Mouse (Mus musculus): ENCODE measurements around the gene Larp6.

Larp6 gene

DNA sequence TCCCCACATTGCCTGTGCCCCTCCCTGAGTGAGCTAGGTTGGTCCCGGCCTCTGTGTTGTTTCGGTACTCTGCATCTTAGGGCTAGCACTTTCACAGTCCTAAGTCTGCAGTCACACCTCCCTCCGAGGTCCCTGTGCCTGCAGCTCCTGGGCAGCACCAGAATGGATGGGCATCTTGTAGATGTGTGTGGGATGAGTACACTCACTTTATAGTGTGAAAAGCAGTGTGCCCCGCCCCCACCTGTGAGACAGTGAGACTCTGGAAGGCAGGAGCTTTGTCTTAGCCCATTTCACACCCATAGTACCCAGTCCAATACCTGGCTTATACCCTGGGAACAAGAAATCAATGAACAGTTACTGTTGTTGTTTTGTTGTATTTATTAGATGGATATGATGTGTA is 2.5 kb downstream of the Larp6 start:
- no peak for DNase-seq (ENCODE audit: low spot score)

GRCm38 (mm10) chr9:60715828-60716227 is 3.0 kb downstream of the Larp6 start:
- no peak for DNase-seq (ENCODE audit: low spot score)

- DNase-seq (ENCODE audit: low spot score), result no peak
Observed at GRCm38 (mm10) chr9:60718284-60718683, 5.5 kb downstream of the Larp6 start.

GRCm38 (mm10) chr9:60719687-60720086 is 6.9 kb downstream of the Larp6 start:
- DNase-seq (ENCODE audit: low spot score), result no peak

DNA sequence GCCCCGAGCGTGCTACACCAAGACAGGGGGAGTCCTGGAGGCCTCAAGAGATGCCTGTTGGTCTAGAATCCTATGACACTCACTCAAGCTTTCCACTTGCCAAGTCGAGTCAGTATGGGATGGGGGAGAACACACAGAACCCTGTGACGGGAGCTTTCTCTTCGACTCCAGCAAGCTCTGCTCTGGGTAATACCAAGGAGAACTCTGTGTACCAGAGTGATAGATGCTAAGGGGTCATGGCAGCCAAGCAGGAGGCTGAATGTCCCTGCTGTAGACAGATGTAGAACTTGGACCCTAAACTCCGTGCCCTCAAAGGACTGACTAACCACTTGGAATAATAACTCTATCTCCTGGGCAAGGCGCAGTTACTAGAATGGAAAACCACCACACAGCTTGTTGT is 12.2 kb downstream of the Larp6 start:
- no peak for DNase-seq (ENCODE audit: low spot score)

- no peak for DNase-seq (ENCODE audit: low spot score)
Observed at GRCm38 (mm10) chr9:60734321-60734720, 21.5 kb downstream of the Larp6 start.

- no peak for DNase-seq (ENCODE audit: low spot score)
Observed at GRCm38 (mm10) chr9:60739126-60739525, 26.3 kb downstream of the Larp6 start.

- no peak for DNase-seq (ENCODE audit: low spot score)
Observed at GRCm38 (mm10) chr9:60741436-60741835, 28.6 kb downstream of the Larp6 start.

DNA sequence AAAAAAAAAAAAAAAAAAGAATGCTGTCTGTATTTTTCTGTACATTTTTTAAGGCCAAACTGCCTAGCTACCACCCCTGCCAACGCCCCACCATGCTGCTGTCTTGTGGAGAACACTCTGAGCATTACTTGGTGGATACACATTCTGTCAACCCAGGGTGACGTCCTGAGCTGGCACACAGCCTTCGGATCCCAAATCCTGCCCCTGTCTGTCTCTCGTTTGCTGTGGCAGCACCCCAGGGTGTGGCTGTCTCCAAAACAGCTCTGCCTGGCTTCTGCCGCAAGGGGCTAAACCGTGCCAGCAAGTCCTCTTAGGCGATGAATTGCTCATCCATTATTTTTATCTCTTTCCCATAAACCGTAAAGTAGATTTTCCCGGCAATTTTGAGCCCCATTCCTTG is 29.7 kb downstream of the Larp6 start:
- no peak for DNase-seq (ENCODE audit: low spot score)

GRCm38 (mm10) chr9:60743180-60743900 is 30.6 kb downstream of the Larp6 start:
- no peak for DNase-seq (ENCODE audit: low spot score)

- no peak for DNase-seq (ENCODE audit: low spot score)
Observed at GRCm38 (mm10) chr9:60744171-60744969, 31.6 kb downstream of the Larp6 start.

- DNase-seq (ENCODE audit: low spot score), result no peak
Observed at GRCm38 (mm10) chr9:60744971-60745370, 32.2 kb downstream of the Larp6 start.

DNA sequence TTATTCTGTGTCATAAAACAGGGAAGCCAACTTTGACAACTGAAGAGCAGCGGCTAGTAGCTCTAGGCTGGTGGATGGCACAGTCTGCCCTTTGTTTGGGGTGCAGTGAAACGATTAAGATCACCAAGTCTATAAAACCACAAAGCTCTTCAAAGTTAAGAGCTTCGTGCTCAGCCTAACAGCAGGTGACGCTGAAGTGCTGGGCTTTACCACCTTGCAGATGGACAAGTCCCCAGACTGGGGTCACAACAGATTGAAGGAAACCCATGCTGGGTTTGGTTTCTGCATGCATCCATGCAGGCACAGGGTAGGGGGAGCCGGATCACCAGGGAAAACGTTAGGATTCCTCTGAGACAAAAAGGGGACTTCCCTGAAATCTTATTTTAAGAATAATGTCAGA is 33.8 kb downstream of the Larp6 start:
- no peak for DNase-seq (ENCODE audit: low spot score)

DNA sequence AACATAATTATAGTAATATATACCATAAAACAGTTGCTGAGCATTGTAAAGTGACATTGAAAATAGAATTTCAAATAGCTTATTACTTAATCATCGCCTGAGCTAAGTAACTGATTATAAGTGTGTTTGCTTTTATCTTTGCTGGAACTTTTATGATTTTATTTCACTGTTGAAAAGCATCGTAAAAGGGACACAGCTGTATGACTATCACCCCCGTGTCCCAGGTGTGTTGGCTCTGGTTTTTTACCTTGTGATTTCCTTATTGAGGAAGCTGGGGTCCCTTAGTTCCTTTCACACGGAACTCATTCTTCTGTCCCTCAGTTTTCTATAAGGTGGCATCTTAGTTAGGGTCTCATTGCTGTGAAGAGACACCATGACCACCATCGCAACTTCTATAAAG is 34.9 kb downstream of the Larp6 start:
- no peak for DNase-seq (ENCODE audit: low spot score)

DNA sequence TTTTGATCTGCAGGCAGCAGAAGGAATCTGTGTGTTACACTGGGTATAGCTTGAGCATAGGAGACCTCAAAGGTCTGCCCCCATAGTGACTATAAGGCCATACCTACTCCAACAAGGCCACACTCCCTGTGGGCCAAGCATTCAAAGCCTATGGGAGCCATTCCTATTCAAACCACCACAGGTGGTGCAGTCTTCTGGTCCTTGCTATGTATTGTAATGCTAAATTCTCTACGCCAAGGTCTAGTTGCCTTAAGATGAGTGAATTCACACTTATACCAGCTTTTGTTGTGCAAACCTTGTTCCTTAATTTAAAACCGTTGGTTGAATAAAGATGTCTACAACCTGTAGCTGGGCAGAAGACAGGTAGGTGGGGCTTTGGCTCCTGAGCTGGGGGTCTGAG is 35.4 kb downstream of the Larp6 start:
- DNase-seq (ENCODE audit: low spot score), result no peak

DNA sequence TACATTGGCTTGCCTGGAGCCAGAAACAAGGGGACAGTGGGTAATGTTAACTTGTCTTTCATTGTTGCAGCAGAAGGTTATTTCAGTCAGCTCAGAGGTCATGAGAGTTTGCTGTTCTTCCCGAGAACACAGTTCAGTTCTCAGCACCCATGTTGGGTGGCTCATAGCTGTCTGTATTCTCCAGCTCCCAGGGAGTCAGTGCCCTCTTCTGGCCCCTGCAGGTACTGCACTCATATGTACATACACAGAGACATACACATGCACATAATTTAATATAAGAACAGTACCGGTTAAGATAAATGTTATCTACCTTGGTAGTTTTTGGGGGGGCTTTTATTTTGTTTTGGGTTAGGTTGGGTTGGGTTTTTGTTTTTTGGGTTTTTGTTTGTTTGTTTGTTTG is 36.3 kb downstream of the Larp6 start:
- DNase-seq (ENCODE audit: low spot score), result no peak

GRCm38 (mm10) chr9:60751098-60751497 is 38.3 kb downstream of the Larp6 start:
- DNase-seq (ENCODE audit: low spot score), result no peak

- no peak for DNase-seq (ENCODE audit: low spot score)
Observed at GRCm38 (mm10) chr9:60751971-60752370, 39.2 kb downstream of the Larp6 start.

GRCm38 (mm10) chr9:60752636-60753035 is 39.8 kb downstream of the Larp6 start:
- no peak for DNase-seq (ENCODE audit: low spot score)

DNA sequence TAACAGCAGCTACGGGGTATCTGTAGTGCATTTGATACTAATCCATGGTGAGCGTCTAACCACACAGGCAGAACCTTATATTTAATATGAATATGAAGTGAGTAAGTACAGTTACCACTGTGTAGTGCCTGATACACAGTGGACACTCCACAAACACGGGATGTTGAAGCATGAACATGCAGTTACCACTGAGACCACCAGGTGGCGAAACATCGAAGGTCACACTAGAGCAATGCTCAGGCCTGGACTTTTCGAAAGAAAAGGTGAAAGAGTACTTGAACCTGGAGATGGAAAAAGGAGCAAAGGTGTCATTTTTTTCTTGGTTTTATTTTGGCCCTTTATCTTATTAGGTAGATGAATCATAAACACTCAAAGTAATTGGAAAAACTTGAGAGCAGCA is 43.5 kb downstream of the Larp6 start:
- peak; percentile 5 for DNase-seq (ENCODE audit: low spot score)

GRCm38 (mm10) chr9:60756866-60757740 is 44.3 kb downstream of the Larp6 start:
- no peak for DNase-seq (ENCODE audit: low spot score)

DNA sequence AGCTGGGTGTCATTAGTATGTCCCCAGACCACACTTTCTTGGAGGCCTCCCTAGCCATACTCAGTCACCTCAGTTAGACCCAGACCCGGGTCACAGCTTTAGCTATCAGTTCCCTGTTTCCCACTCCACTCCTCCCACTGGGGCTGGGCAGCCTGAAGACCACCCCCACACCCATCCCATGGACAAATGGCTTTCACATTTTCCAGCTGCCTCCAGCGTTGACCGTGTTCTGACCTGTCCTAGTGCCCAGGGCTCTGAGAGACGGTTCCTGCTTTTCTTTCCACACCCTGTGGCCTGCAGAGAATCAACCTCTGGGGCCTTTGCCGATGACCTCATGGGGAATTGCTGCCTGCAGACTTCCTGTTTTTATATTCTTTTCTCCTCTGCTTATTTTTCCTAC is 45.0 kb downstream of the Larp6 start:
- DNase-seq (ENCODE audit: low spot score), result no peak

All from spleen, adult 12 weeks (tissue).